Mouse (Mus musculus): ENCODE results near the gene Tex9.
A peak's percentile ranks its signal among the peaks of the same experiment; 100 is the strongest.
"Not testable (repeated sequence)": the region's sequence is repeated elsewhere in the genome, so short reads cannot be mapped to it uniquely, and the experiment has no call there.

Gene Tex9

GRCm38 (mm10) chr9:72479276-72479675 lies 12.7 kb downstream of the Tex9 start:
- DNase-seq (ENCODE audit: low spot score in 2 of 2): no peak

DNA sequence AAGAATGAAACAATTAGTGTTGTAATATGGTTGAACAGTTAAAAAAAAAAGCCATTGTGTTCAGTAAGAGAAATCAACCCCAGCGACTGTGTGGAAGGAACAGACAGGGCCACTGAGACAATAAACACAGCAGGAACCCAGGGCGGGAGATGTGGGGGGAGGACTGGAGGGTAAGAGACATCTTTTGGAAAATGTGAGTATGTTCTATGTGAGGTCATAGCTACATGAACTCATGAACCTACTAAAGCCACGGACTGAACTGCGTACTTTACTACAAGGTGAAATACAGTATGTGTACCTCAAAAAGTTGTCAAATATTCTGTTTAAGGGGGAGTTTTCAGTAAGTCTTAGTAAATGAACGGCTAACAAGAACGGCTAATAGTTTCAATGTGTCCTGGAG lies 14.7 kb downstream of the Tex9 start:
- DNase-seq (ENCODE audit: low spot score in 2 of 2): no peak

DNA sequence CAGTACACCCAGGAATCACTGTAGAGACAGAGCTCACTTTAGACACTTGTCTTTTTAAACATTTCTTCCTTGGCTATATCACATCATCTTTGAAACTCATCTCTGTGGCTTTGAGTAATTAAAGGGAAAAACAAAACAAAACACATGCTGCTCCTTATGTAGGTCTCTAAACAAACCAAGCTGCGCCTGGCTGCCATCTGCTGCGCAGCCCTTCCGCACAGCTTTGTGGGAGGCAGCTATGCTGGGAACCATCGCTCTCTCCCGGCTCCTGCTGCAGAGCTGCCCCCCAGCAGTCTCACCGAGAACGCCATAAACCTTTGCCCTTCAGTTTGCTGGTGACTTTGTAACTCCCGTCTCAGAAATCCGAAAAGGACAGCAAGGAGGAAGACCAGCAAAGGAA lies 16.5 kb downstream of the Tex9 start:
- DNase-seq (ENCODE audit: low spot score in 2 of 2): peak in 1 of 2 experiments; percentile 8

GRCm38 (mm10) chr9:72469851-72470250 lies 22.2 kb downstream of the Tex9 start:
- no peak for DNase-seq (ENCODE audit: low spot score in 2 of 2)

DNA sequence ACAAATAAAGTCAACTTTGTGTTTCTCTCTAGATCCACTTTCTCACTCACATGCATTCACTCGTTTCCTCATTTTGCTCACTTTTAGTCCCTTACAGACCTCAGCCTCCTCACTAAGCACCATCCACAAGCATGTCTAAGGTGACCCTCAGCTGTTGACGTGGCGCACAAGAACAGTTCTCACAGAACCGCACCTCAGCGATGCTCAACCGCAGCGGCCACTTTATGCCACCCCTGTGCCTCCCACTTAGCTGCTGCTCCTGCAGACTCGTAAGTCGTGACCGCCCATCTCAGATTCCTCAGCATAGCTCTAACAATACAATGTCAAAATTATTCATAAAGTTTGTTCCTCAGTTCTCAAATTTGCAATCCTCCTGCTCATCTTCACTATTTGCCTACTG lies 23.4 kb downstream of the Tex9 start:
- DNase-seq (ENCODE audit: low spot score in 2 of 2): no peak

GRCm38 (mm10) chr9:72467551-72468407 lies 24.2 kb downstream of the Tex9 start:
- DNase-seq (ENCODE audit: low spot score in 2 of 2): peak in 1 of 2 experiments; percentile 14

DNA sequence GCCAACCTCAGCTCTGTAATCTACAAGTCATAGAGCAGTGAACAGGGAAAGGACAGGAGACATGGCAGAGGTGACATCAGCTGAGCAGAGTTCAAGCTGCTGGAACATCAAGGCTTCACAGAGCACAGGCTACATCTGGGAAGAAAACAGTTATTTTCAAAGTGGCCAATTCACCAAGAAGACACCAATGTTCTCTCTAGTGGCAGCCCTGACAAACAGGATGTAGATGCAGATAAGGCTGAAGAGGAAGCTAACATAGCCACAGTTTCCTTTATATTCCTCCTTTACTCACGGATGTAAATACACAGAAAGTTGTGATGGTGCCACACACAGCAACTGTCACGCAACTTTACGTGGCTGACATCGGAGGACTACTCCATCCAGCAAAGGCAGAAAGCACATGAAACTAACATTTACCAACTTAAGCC lies 26.2 kb downstream of the Tex9 start:
- DNase-seq (ENCODE audit: low spot score in 2 of 2): no peak

DNA sequence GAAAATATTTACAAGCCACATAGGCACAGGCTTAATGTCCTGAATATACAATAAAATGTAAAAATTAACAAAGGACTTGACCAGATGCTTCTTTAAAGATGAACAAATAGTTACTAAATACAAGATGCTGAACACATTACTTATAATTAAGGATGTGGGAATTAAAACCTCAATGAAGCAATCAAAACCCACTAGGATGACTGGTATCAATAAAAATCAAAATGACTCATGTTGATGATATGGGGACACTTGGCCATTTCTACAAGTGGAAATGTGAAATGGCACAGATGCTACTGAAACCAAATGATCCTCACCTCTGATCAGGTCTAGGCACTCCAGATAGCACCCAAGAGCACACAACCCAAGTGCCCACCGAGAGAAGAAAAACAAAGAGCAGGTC lies 27.2 kb downstream of the Tex9 start:
- DNase-seq (ENCODE audit: low spot score in 2 of 2): no peak

GRCm38 (mm10) chr9:72462427-72462826 lies 29.6 kb downstream of the Tex9 start:
- DNase-seq (ENCODE audit: low spot score in 2 of 2): no peak

DNA sequence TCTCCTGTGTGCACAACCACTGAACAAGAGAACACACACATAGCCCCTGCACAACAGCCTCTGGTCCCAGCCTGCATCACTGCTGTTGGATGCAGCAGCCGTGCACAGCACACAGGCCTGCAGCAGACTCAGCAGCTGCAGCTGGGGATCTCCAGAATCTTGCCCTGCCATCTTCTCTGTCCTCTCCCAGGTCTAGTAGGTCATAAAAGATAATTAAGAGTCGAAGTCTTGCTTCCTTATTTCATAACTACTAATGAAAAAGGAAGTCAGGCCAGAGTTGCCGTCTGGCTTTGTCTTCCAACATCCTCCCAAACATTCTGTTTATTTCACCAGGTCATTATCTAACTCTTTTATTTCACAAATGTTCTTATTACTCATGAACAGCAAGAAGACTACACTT lies 31.2 kb downstream of the Tex9 start:
- no peak for DNase-seq (ENCODE audit: low spot score in 2 of 2)

GRCm38 (mm10) chr9:72459703-72460102 lies 32.3 kb downstream of the Tex9 start:
- DNase-seq (ENCODE audit: low spot score in 2 of 2): no peak

- DNase-seq (ENCODE audit: low spot score in 2 of 2): peak; percentile 41 to 67
Measured at GRCm38 (mm10) chr9:72458233-72458632, 33.8 kb downstream of the Tex9 start.

DNA sequence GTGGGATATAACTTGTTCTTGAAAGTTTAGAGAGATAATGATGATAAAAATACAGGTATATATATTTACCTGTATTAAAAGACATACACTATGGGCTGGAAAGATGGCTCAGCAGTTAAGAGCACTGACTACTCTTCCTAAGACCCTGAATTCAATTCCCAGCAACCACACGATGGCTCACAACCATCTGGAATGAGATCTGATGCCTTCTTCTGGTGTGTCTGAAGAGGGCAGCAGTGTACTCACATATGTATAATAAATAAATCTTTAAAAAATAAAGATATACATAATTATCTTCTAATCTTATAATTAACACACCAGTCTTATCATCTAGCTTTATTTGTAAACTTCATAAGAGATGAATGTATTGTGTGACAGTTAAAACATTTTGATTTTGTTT lies 35.6 kb downstream of the Tex9 start:
- no peak for DNase-seq (ENCODE audit: low spot score in 2 of 2)

DNA sequence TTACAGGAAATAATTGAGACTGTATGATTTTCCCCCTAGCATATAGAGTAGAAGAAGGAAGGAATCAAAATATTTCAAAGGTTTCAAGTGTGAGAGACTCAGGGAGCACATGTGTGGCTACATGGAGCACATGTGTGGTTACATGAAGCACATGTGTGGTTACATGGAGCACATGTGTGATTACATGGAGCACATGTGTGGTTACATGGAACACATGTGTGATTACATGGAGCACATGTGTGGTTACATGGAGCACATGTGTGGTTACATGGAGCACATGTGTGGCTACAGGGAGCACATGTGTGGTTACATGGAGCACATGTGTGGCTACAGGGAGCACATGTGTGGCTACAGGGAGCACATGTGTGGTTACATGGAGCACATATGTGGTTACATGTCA lies 37.7 kb downstream of the Tex9 start:
- not testable (repeated sequence) for DNase-seq (ENCODE audit: low spot score in 2 of 2)

GRCm38 (mm10) chr9:72451111-72451510 lies 40.9 kb downstream of the Tex9 start:
- DNase-seq (ENCODE audit: low spot score in 2 of 2): no peak

DNA sequence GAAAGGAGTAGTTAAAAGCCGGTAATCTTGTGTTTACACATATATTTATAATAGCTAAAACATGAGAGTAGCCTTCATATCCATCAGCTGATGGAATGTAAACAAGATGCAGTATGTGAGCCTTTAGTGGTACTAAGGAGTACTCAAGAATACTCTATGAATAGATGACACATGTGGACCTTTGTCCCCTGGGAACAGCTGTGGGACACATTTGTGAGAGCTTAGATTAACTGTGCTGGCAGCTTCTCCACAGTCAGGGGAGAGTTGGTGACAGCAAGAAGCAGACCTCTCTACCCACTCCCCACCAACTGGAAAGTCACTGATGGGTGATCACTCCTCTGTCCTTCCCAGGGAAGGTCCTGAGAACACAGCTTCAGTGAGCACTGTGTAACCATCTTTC lies 41.6 kb downstream of the Tex9 start:
- DNase-seq (ENCODE audit: low spot score in 2 of 2): no peak

DNA sequence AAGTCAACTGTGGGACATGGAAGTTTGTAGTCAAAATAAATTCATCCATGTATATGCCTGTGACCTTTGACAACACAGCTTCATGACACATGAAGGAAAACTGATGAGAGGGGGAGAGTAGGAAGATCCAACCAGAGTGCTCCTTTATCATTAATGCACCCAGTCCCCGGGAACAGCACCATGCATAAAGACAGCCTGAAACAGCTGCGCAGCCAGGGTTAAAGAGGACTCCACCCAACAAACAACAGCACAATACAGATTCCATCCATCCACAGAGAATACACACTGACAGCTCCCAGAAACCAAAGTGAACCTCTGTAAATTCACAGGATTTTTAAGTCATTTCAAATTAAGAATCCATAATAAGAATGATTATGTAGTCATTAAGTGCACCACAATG lies 42.2 kb downstream of the Tex9 start:
- DNase-seq (ENCODE audit: low spot score in 2 of 2): no peak

DNA sequence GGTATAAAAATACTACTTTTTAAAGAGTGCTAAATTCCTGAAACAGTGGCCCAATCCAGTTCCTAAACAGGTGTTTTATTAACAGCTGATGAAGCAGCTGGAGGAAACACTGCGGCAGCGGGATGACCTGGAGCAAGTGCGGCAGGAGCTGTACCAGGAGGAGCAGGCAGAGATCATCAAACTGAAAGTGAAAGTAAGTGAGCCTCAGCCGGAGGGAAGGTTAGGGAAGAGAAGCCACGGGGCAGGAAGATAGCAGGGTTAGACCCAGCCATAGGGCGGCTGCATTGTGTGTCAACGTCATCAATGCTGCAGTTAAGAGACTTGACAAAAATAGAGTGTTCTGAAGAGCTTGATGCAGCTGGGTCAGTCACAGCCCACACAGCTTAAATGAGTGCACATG lies 42.6 kb downstream of the Tex9 start:
- no peak for DNase-seq (ENCODE audit: low spot score in 2 of 2)

GRCm38 (mm10) chr9:72448026-72448425 lies 44.0 kb downstream of the Tex9 start:
- DNase-seq (ENCODE audit: low spot score in 2 of 2): peak in 1 of 2 experiments; percentile 53

DNA sequence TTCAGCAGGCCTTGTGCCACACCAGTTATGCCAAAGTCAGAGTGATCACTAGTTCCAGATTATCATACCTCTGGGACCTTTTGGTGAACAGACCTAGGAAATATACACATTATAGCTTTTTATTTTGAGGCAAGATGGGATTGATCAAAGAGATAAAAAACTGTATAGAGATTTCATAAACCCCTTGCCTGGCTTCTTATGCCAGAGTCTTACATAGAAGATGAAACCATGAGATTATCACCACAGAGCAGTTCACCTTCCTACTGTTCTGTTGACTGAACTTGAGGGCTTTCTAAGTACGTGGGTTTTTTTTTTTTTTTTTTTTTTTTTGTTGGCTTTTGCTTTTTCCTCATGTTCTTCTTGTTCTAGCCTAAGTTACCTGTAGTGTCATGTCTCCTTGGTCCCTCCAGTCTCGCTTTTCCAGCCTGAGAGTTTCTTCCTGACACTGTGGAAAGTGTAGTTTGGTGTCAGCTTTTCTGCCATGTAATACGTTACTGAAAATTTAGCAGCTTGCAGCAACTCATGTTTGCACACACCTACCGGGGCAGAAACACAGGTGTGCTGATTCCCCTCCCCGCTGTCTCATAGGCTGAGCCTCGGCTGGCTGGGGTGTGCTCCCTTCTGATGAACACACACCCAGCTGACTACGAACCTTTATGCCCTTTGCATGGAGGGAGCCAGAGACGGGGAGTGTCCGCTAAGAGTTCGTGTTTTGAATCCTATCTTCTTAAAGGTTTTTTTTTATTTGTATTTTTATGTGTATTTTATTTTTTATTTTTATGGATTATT lies 49.9 kb downstream of the Tex9 start:
- no peak for DNase-seq (ENCODE audit: low spot score in 2 of 2)

DNA sequence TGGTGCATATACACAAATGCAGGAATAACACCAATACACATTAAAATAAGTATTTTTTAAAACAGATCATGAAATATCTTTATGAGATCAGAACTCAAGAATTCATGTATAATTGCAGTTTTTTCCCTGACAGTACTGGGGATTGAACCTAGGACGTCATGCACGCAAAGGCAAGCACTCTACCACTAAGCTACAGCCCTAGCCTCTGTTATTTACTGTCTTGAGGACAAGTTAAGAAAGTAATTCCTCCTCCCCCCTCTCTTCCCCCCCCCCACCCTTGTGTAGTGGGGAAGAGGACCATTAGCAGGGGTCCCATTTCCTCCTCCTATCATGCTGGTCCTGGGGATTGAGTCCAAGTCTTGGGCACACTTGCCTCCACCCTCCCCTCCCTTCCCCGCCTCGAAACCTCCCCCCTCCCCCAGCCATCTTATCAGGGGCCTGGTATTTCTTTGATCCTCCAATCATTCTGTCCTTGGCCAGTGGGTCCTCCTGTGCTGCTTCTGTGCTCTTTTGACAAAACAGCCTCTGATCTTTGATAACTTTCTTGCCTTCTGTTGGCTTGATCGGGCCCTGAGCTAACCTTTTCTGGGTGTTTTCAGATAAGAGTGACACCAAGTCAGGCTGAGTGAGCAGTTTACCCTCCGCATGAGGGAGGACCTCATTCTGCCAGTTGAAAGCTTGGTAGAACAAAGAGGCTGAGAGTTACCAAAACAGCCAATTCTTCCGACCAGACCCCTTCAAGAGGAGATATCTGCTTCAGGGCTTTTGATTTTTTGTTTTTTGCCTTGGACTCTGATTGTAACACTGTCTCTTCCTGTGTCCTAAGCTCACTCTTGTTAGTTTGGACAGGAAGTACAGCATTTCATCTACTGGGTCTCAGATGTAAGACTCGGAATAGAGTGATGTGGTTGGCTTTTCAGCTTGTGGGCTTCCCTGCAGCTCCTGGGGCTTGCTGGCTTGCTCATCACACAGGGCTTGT lies 50.8 kb downstream of the Tex9 start:
- DNase-seq (ENCODE audit: low spot score in 2 of 2): no peak

DNA sequence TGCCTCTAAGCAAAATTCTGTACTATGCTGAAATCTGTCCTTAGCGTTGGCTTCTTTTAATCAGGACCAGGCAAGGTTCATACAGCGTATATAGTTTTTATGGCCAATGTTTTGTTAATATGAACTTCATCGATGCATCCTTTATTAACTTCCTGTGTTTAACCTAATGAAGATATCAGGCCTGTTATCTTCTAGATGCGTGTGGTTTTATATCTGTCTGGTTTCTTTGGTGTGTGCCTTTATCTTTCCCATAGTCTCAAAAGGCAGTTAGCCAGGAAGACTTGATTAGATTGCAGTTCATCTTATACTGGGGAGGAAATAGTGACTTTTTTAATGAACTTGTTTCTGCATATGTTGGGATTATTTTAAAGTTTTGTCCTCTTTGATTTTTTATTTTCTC lies 51.7 kb downstream of the Tex9 start:
- no peak for DNase-seq (ENCODE audit: low spot score in 2 of 2)

All from frontal cortex, postnatal 14 days (tissue).